Mouse (Mus musculus) heart, adult 11 months (tissue): Measurements from ENCODE around the gene Sowahc.

Experiments used
- DNase-seq: peaks from one replicate; pipeline ENCODE4 v3.0.0; 2022

Gene Sowahc

DNA sequence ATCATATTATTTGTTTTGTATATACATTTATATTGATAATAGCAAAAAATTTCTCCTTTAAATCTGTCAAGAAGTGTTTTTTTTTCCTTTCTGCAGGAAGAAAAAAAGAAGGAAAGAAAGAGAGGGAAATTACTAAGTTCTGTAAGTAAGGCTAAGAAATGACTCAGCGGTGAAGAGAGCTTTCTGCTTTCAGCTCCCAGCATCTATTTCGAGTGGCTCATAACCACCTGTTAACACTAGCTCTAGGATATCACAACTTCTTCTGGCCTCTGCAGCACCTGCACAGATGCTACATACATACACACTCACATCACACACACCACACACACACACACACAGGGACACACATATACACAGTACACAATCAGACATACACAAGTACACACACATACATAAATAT lies 34.8 kb downstream of the Sowahc start:
- no peak for DNase-seq

DNA sequence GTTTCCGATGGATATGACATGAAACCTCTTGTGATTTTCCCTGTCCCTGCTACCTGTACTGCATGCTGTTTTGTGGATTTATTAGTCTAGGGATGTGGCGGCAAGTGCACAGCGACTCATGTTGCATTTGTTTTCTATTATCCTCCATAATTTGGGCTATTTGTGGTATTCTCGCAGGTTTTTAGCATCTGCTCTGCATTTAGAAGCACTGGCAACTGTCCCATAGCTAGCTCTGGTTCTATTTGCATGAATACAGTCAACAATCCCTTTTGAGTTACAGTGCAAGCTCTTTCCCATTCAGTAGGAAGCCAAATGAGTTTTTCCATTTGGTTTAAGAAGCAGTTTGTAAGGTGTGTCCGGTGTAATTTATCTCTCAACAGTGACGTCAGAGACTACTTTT lies 37.8 kb downstream of the Sowahc start:
- DNase-seq = no peak

DNA sequence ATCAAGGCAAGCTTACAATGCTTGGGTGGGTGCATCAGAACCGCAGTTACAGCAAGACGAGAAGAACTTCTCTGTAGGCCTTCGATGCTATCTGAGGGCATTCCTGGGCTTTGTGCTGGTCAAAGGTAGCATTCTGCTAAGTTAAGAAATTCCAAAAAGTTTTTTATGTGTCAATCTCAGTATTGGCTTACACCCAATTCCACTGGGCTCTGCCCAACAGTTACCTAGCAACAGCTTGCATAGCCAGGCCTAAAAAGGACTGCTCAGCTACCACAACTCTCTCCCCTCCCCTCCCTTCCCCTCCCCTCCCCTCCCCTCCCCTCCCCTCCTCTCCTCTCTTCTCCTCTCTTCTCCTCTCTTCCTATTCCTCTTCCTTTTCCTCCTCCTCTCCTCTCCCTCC lies 39.9 kb downstream of the Sowahc start:
- no peak for DNase-seq

DNA sequence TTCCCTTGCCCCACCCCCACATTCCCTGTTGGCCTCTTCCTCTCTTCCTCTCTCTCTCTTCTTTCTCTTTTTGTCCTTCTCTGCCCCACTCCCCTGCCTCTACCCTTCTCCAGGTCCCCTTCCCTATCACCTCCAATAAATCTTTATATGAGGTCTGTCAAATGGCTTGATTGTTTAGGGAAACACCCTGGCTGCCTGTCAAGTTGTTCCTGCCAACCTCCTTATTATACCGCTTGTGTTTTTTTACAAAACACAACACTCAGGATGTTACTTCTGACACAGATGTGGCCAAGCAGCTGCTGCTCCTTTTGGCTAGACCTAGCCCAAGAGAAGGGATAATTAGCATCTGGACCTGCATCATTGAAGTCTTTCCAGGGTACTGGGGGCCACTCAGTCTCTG lies 40.3 kb downstream of the Sowahc start:
- no peak for DNase-seq

DNA sequence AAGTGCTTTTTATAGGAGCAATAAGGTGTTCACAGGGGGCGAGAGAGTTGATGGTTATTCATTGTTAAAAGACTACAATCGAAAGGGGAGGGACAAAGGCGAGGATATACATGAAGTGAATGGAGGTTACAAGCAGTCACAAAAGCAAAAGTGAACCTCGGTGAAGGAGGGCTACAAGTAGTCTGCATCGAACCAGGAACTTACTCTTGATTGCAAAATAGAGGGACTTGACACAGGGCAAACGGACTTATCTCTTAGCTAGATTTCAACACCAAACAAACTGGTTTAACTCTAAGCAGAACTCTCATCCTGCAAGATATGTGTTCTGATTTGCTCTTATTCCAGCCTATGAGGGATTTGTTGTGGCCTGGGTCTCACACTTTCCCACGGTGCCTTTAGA lies 41.2 kb downstream of the Sowahc start:
- DNase-seq = no peak

DNA sequence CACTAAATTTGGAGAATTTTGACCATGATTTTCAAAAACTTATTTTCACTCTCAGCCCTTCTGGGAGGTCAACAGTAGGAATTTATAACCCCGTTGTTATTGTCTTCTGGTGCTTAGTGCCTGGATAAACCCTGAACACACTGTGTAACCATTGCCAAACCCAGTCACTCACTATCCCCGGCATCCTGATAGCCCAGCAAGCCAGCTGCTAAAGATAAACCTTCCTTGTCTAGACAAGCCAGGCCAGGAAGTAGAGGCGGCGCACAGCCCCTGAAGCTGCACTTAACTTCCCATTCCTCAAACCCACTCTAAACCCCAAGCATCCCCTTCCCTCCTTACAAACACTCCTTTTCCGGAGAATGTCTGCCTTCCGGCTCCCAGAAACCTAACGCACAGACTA lies 43.3 kb downstream of the Sowahc start:
- DNase-seq = no peak

DNA sequence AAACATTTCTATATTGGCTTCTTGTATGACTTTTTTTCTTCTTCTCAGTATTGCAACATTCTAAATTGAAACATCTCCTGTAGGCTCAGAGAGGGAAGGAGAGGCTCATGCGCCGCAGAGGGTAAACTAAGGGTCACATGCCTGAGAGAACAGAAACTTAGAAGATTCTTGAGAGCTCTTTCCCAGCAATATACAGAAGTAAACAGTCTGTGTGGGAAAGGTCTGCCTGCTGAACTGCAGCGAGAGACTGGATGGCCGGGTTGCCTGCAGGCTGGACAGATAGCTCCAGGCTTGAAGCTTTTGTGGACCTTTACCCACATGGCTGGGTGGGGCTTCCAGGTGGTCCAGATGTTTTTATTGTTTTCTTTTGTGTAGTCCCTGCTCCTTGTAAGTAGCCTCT lies 43.9 kb downstream of the Sowahc start:
- peak; percentile 94 for DNase-seq

- DNase-seq = peak; percentile 93
These were observed 44.3 kb downstream of the Sowahc start for GRCm38 (mm10) chr10:59266097-59266496.

DNA sequence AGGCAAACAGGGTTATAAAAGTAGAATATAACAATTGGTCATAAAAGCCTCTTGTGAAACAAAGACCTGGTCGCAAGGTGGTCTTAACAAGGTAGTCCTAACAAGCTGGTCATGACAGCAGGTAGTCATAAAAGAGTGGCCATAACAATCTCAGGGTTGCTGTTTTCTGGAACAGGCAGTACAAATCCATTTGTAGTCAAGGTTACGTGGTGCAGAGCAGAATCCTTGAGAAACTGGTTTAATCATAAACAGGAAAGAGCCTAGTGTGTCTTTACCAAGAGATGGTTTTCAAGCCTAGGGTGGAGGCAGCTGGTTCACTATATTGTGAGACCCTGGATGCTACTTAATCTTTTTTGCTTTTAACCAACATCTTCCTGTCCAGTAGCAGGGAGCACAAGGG lies 45.5 kb downstream of the Sowahc start:
- DNase-seq = no peak

DNA sequence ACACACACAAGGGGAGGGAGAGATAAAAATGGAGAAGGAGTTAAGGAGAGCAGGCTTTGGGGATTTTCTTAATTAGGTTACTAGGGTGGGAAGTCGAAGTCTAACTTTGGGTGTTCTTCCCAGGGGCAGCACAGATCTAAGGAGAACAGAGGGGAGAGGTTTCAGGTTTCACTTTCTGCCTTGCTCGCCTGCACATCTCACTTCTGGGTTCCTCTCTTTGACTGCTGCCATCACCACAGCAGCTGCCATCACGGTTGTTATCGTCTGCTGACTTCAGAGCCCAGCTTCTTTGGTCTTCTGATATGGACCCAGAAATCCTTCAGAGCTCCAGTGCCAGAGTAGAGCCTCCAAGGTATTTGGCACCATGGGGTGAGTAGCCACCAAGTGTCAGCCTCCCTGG lies 46.4 kb downstream of the Sowahc start:
- no peak for DNase-seq

DNA sequence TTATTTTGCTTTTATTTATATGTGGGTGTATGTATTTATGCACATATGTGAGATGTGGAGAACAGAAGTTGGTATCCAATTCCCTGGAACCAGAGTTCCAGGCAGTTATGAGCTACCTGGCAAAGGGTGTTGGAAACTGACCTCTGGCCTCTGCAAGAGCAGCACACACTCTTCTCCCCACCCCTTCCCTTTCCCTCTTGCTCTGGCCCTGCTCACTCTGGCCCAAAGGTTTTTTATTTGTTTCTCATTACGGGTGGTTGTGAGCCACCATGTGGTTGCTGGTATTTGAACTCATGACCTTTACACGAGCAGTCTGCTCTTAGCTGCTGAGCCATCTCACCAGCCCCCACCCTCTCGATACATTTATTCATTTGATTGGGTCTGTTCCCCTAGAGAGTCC lies 47.0 kb downstream of the Sowahc start:
- DNase-seq = no peak

GRCm38 (mm10) chr10:59275745-59276144 lies 54.0 kb downstream of the Sowahc start:
- no peak for DNase-seq
